In genomic region chr1:88794926-88795325, GRCm38 (mm10) we compare ENCODE assay signal across 12 mouse cellular contexts.
DNase-seq lines count a peak whose midpoint lies in the region; ATAC-seq and TF ChIP-seq lines count a peak whose summit lies in the region.
"Had no signal": no experiment of that assay in that cellular context is flagged by ENCODE, and none has a peak within 500 bp of the region (broad histone marks: within the 10 kb centered on the region; RNA-seq: fewer than 3 reads in every experiment).

No protein-coding gene starts in this region.

- peaks cover 3% of the 10 kb centered on the region; the same call in 1 of the 2 replicates for H3K4me1 ChIP-seq in hindbrain, embryonic 16.5 days (ENCODE audit: control insufficient read depth, insufficient read depth, low read depth, low read length)
- H3K4me1 ChIP-seq in hindbrain, embryonic 12.5 days: peaks cover 11% of the 10 kb centered on the region
- peaks cover 4% of the 10 kb centered on the region; the same call in 1 of the 2 replicates for H3K4me1 ChIP-seq in cerebellum, adult 2 months (ENCODE audit: control insufficient read depth, insufficient read depth, low read length)
- H3K4me1 ChIP-seq: limb, embryonic 13.5 days had no signal

- no peak for TF ChIP-seq POLR2A in cerebellum, adult 2 months (IDR thresholded peaks at IDR 0.05; ENCODE audit: borderline replicate concordance, insufficient read depth, low read length)

- H3K4me3 ChIP-seq in hindbrain, embryonic 16.5 days (ENCODE audit: low read length): no peak overlapping the region
- no peak overlapping the region for H3K4me3 ChIP-seq in hindbrain, embryonic 12.5 days
- no peak overlapping the region for H3K4me3 ChIP-seq in cerebellum, adult 2 months (replicated peaks; ENCODE audit: insufficient read depth, low read depth, low read length)
- H3K4me3 ChIP-seq: erythroblast, embryonic 14.5 days; limb, embryonic 13.5 days; neural tube, embryonic 12.5 days had no signal

- no peak for TF ChIP-seq CTCF in cerebellum, adult 2 months (IDR thresholded peaks at IDR 0.05; ENCODE audit: borderline replicate concordance, insufficient read depth, low read depth, low read length)

- no peak overlapping the region for H3K27ac ChIP-seq in hindbrain, embryonic 16.5 days (ENCODE audit: low read depth, low read length)
- H3K27ac ChIP-seq in hindbrain, embryonic 12.5 days: no peak overlapping the region
- no peak overlapping the region for H3K27ac ChIP-seq in cerebellum, adult 2 months (ENCODE audit: insufficient read depth, low read length)
- H3K27ac ChIP-seq: limb, embryonic 13.5 days; macrophage; neural tube, embryonic 12.5 days had no signal

- WGBS in hindbrain, embryonic 16.5 days: 62% methylated on average over 10 of the region's 10 CpGs
- WGBS in hindbrain, embryonic 12.5 days: 70% methylated on average over 10 of the region's 10 CpGs
- WGBS in cerebellum, adult 2 months: 20% methylated on average over 10 of the region's 10 CpGs

- ATAC-seq in hindbrain, embryonic 16.5 days: 0 out of 2 replicates have a peak, but pooled peaks have one; percentile 14
- ATAC-seq in hindbrain, embryonic 12.5 days (ENCODE audit: low FRiP score): no peak

- no peaks in the 10 kb centered on the region for H3K27me3 ChIP-seq in hindbrain, embryonic 16.5 days (replicated peaks; ENCODE audit: control insufficient read depth, insufficient read depth, low read length)
- peaks cover 3% of the 10 kb centered on the region; the same call in 1 of the 2 replicates for H3K27me3 ChIP-seq in hindbrain, embryonic 12.5 days
- H3K27me3 ChIP-seq in cerebellum, adult 2 months (ENCODE audit: control insufficient read depth, insufficient read depth, low read length): no peaks in the 10 kb centered on the region
- H3K27me3 ChIP-seq: limb, embryonic 13.5 days; neural tube, embryonic 12.5 days had no signal

- H3K9me3 ChIP-seq in hindbrain, embryonic 16.5 days (ENCODE audit: control insufficient read depth, low read length): no peaks in the 10 kb centered on the region
- H3K9me3 ChIP-seq in hindbrain, embryonic 12.5 days (replicated peaks): no peaks in the 10 kb centered on the region
- H3K9me3 ChIP-seq: limb, embryonic 13.5 days; neural tube, embryonic 12.5 days had no signal

- intact Hi-C loops in heart, postnatal 25 days (cut with DNase I): no loop called here

- no peak overlapping the region for H3K9ac ChIP-seq in hindbrain, embryonic 16.5 days (ENCODE audit: low read depth, low read length)
- H3K9ac ChIP-seq in hindbrain, embryonic 12.5 days: no peak overlapping the region
- H3K9ac ChIP-seq: limb, embryonic 13.5 days; neural tube, embryonic 12.5 days had no signal

- H3K4me2 ChIP-seq in hindbrain, embryonic 16.5 days (ENCODE audit: low read length): no peak overlapping the region
- H3K4me2 ChIP-seq in hindbrain, embryonic 12.5 days (replicated peaks): no peak overlapping the region
- H3K4me2 ChIP-seq: limb, embryonic 13.5 days; neural tube, embryonic 12.5 days had no signal

- peak; percentile 46 to 82 for DNase-seq in cerebellum, adult 2 months
- peak; percentile 82 for DNase-seq in gonadal fat pad, adult 2 months (ENCODE audit: low read depth)
- peak; percentile 50 to 54 for DNase-seq in right cerebral cortex, adult 2 months (ENCODE audit: low spot score in 2 of 2)
- DNase-seq in adrenal gland, adult (ENCODE audit: inconsistent age in 2 of 2, low spot score in 1 of 2): no peak
- no peak for DNase-seq in heart, postnatal 4 days
- DNase-seq in heart, postnatal 25 days (ENCODE audit: low spot score): no peak

- no peaks in the 10 kb centered on the region for H3K36me3 ChIP-seq in hindbrain, embryonic 16.5 days (ENCODE audit: control insufficient read depth, insufficient read depth, low read length)
- no peaks in the 10 kb centered on the region for H3K36me3 ChIP-seq in hindbrain, embryonic 12.5 days
- H3K36me3 ChIP-seq: limb, embryonic 13.5 days; neural tube, embryonic 12.5 days had no signal

Comparison
In these comparisons a context has a peak if more than half of its experiments do, and no peak if none do; other contexts are left out.
1. DNase-seq: peak in cerebellum, adult 2 months (2 of 2), gonadal fat pad, adult 2 months (single experiment) and right cerebral cortex, adult 2 months (2 of 2); none in adrenal gland, adult (0 of 2), heart, postnatal 4 days (single experiment) and heart, postnatal 25 days (single experiment).